Mouse (Mus musculus) brown adipose tissue, adult 24 weeks (tissue): ENCODE measurements around the gene Prss30. TPM values are rescaled to one million over a fixed set of nuclear protein-coding genes. Genes with fewer than 3 reads are reported as not detected.

Source experiments
- H3K27ac ChIP-seq: fragments of 200-500 bp; replicated peaks from 2 replicates; pipeline ENCODE4 v1.5.1; 2012; ENCODE audit warnings: low read depth, mild to moderate bottlenecking, low read length
- H3K4me1 ChIP-seq: fragments of 200-500 bp; 2 replicates; pipeline ENCODE4 v1.6.1; 2012; ENCODE audit warnings: low read length, mixed read lengths; ENCODE audit not compliant: control insufficient read depth, insufficient read depth, insufficient read length
- H3K4me3 ChIP-seq: fragments of 200-500 bp; 2 replicates; pipeline ENCODE4 v1.5.1; 2012; ENCODE audit warnings: low read depth, mild to moderate bottlenecking, low read length, moderate library complexity; ENCODE audit not compliant: insufficient read depth
- polyA plus RNA-seq: library from polyadenylated mRNA; stranded (reverse); fragments of >200 nt; gene quantifications from 2 replicates; pipeline ENCODE4 v1.2.4, GENCODE M21; 2012; ENCODE audit not compliant: missing spikeins, insufficient read depth, insufficient read length

Gene Prss30
- polyA plus RNA-seq, result not detected in 2 replicates

DNA sequence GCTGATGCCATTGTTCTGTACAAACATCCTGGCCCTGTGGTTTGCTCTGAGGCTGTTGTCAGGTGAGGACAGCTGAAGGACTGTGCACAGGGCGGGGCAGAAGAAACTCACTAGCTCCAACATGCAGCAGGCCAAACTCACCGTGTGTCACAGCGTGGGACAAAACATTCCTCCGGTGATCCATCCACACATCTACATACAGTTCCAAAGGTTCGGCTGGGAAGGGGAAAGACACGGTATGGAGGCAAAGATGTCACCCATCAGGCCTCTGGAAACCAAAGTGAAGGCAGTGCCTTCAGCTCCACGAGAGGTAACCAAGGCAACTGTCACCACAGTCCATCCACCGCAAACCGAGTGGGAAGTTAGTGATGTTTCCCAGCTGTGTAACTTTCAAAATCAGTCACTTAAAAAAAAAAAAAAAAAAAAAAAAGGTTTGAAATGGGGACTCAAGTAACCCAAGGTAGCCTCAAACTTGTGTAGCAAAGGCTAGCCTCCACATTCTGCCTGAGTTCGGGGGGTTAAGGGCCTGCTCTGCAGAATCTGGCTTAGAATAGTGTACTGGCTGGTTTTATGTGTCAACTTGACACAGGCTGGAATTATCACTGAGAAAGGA lies at the start of gene Prss30:
Gene Prss30, minus strand, starts transcription at position 270 of the 613 bp plus-strand sequence.
- Histone ChIP-seq H3K4me1 (no peaks in the 10 kb centered on the region), H3K27ac (0 out of 2 replicates have a peak within 1 kb of the TSS, but pooled peaks have one; percentile 15), H3K4me3 (no peak within 1 kb of the TSS)

DNA sequence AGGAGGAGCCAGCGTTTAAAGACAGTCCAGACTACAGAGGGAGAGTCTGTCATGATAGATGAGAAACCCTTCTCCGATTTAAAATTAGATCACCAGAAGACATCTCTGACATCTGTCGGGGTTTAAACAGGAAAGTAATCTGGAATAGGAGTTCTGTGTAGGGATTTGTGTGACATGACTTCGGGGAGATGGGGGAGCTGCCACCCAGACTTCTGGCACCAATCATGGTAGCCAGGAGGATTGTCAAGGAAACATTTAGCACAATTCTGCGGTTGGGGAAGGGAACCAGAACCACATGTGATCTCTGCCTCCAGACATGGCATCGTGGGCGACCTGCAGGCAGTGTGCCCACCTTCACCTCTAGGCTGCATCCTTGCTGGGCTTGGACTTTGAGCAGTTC lies 49.1 kb upstream of the Prss30 start:
- Histone ChIP-seq H3K4me1 (no peaks in the 10 kb centered on the region), H3K27ac (no peak overlapping the region), H3K4me3 (no peak overlapping the region)

DNA sequence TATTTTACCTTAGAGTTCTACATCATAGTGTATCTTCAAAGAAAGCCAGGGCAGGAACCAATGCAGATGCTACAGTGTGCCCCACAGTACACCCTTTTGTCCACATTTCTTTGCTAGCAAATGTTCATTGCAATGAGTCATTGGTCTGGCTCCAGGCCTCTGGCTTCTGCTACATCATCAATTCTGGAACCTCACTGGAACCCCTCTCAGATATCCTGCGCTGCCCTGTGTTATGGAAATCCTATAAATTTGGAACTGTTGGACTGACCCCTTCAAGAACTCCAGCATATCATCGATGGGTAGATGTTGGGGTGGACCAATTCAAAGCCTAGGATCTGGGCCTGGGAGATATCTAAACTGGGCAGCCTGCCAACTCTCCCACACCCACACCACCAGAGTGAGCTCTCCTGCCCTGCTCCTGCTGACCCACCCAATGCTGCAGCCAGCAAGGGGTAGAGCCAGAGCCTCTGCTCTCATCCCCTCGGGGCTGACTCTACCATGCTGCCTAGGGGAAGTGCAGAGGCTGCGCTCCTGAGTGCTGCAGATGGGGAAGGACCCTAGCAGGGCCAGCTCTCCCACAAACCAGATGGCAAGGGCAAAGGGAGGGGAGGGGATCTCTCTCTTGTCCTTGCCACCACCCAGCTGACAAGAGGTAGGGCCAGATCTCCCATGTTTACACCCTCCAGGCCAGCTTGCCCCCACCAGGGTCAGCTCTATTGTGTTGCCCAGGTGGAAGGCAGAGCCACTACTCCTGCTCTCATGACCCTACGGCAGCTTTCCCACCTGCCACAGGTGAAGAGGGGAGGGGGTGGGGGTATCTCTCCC lies 41.2 kb upstream of the Prss30 start:
- no peak overlapping the region for H3K27ac ChIP-seq
- H3K4me1 ChIP-seq, result no peaks in the 10 kb centered on the region
- H3K4me3 ChIP-seq, result no peak overlapping the region

DNA sequence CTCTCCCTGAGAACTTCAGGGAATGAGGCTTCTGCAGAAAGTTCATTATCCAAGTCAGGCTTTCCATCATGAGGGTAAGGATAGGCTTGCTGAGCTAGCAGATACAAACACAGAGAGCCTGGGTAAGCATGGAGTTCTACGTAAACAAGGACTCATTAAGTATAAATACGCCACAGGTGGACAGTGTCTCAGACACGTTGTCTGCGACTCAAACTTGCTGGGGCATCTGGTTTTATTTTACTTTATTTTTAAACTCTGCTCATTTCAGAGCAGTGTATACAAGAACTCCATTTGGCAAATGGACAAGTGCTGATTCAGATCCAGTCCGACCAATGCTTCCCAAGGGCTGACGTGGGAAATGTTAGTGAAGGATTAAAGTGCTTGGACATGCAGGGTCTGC lies 40.3 kb upstream of the Prss30 start:
- H3K27ac ChIP-seq, result no peak overlapping the region
- no peak overlapping the region for H3K4me3 ChIP-seq
- H3K4me1 ChIP-seq, result no peaks in the 10 kb centered on the region

DNA sequence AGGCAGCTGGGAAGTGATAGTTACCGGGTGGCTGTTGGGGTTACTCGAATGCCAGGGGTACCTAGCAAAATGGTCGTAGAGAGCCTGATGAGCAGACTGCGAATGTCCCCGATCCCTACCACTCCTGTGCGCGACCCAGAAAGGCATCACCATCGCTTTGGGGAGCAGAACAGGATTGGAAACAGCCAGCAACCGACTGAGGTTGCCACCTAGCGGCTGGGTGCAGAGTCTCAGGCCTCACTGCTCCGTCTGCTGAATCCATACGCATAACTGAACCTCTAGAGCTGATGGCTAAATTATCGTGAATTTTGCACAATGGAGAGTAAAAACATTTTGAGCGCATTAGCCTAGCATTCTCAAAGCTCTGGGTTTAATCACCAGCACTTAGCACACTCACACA lies 35.4 kb upstream of the Prss30 start:
- Histone ChIP-seq H3K4me1 (no peaks in the 10 kb centered on the region), H3K27ac (no peak overlapping the region), H3K4me3 (no peak overlapping the region)

DNA sequence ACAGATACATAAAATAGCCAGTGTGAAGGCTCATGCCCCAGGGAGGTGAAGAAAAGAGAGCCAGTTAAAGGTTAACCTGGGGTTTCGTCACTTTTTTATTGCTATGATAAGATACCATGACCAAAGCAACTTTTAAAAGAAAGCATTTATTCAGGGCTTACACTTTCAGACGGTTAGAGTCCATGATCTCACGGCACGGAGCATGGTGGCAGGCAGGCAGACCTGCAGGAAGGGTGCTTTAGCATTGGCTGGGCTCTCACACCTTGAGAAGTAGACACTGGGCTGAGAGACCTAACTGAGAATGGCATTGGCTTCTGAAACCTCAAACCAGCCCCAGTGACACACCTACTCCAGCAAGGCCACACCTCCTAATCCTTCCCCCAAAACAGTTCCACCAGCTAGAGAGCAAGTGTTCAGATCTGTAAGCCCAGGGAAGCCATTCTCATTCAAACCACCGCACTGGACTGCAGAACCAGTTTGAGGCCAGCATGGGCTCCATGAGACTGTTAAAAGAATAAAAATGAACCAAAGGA lies 34.1 kb upstream of the Prss30 start:
- Histone ChIP-seq H3K27ac (no peak overlapping the region), H3K4me3 (no peak overlapping the region), H3K4me1 (no peaks in the 10 kb centered on the region)

DNA sequence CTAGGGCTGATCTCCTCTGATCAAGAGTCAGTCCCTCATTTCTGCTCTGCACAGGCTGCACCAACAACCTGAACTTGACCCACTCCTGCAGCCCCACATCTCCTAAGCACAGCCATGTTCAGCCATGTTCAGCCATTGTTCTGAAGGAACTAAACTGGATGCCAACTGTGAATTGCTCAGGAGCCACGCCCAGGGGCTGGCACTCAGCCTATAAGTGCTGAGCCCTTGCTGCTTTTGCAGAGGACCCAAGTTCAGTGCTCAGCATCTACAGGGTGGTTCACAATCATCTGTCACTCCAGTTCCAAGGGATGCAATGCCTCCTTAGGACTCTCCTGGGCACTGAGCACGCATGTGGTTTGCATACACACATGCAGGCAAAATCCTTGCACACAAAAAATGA lies 32.6 kb upstream of the Prss30 start:
- no peaks in the 10 kb centered on the region for H3K4me1 ChIP-seq
- no peak overlapping the region for H3K4me3 ChIP-seq
- H3K27ac ChIP-seq, result no peak overlapping the region

DNA sequence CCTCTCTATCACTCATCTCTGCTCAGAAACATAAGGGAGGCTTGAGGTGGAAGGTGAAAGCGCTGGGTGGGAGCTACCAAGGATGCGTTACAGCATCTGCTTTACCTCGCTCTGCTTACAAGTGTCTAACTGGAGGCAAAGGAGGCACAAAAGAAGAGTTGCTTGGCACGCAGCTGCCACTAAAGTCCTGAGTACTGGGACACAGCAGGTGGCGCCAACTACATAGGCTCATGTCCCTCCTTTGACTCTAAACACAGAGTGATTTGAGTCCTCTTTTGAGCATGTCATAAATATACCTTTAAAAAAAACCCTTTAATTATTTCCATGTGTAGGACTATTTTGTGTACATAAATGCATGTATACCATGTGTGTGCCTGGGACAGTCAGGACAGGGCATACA lies 29.3 kb upstream of the Prss30 start:
- Histone ChIP-seq H3K4me3 (no peak overlapping the region), H3K27ac (no peak overlapping the region), H3K4me1 (peaks cover 3% of the 10 kb centered on the region; the same call in 1 of the 2 replicates)

DNA sequence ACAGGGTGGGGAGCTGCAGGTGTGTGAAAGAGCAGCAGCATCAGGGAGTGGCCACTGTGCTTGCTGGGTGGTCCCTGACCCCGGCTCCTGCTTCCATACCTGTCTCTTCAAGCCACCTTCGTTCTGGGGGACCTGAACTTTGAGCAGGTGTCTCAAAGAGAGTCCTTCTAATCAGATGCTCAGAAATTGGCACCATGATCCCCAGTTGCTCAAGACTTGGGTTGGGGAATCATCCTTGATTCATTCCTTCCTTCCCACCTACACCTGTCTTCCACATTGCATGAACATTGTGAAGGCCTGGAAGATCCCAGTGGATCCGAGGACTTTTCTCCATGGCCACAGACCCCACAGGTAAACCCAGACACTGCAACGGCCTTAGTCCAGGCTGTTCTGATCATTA lies 27.7 kb upstream of the Prss30 start:
- Histone ChIP-seq H3K4me1 (peaks cover 3% of the 10 kb centered on the region; the same call in 1 of the 2 replicates), H3K4me3 (no peak overlapping the region), H3K27ac (no peak overlapping the region)

DNA sequence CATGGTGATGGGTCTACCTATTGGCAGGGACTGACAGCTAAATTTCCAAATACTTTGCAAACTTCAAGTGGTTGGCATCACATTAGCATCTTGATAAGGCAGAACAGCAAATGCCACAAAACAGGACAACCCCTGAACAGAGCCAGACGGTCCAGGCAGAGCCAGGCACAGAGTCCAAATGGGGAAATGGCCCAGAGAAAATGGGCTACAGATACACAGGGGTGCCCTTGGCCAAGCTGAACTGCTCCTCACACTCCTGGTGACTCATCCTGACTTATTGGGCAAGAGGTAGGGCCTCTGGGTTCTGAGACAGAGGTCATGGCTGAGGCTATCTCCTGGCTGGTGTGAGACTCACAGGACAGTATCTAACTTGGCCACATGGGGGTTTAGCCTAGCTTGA lies 27.0 kb upstream of the Prss30 start:
- Histone ChIP-seq H3K27ac (peak overlapping the region; percentile 48; the same call in 1 of the 2 replicates), H3K4me1 (peaks cover 3% of the 10 kb centered on the region; the same call in 1 of the 2 replicates), H3K4me3 (no peak overlapping the region)

DNA sequence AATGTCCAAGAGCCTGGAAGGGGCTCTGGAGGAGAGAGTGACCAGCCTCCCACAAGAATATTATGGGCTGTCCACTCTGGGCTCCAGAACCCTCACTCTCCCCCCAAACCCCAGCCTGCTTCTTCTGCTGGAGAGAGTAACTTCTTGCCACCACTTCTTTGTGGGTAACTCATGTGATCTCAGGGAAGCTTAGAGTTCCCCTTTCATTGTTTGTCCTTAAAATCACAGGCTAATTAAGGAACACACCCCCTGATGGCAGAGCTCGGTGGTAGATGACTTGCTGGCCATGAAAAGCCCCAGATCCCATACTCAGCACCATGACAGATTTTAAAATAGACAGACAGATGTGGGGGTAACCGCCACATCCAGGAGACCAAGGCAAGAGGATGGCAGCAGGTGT lies 26.6 kb upstream of the Prss30 start:
- H3K4me1 ChIP-seq, result peaks cover 3% of the 10 kb centered on the region; the same call in 1 of the 2 replicates
- peak overlapping the region; percentile 48; the same call in 1 of the 2 replicates for H3K27ac ChIP-seq
- no peak overlapping the region for H3K4me3 ChIP-seq

DNA sequence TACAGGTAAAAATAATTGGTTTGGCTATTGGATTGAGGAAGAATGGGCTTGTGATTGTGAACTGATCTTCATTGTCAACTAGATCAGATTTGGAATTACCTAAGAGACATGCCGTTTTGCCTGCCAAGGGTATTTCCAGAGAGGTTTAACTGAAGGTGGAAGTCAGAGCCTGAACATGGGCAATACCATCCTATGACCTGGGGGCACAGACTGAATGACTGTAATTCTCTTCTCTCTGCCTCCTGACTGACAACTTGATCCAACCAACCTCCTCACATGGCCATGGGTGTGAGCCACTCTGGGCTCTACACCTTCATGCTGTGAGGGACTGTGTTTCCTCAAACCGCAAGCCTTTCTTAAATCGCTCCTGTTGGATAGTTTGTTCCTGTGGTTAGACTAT lies 24.7 kb upstream of the Prss30 start:
- H3K27ac ChIP-seq, result no peak overlapping the region
- peaks cover 3% of the 10 kb centered on the region; the same call in 1 of the 2 replicates for H3K4me1 ChIP-seq
- no peak overlapping the region for H3K4me3 ChIP-seq

DNA sequence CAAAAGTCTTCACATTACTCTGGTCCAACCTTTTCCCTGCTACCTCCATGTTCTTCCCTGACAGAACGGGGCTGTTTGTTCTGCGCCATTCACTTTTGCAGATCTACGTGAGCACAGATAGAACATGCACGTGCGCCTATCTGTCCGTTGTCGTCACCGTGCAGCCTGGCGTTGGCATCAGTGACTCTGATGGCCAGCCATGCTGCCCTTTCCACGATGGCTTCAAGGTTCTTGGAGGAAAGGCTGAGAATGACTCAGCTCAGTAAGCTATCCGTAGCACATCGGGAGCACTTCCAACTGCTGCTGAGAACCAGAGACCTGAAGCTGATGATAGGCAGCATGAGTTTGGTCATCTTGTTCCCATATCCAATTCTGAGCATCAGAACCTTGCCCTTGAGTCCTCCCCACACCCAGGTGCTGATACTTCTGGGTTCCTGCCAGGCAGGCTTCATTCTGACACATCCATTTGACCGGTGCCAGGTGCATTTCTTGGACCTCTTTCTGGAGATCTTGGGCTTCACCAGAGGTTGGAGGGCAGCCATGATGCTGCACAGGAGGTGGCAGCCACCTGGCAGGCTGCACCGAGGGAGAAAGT lies 23.8 kb upstream of the Prss30 start:
- Histone ChIP-seq H3K4me3 (no peak overlapping the region), H3K27ac (no peak overlapping the region), H3K4me1 (peaks cover 3% of the 10 kb centered on the region; the same call in 1 of the 2 replicates)

DNA sequence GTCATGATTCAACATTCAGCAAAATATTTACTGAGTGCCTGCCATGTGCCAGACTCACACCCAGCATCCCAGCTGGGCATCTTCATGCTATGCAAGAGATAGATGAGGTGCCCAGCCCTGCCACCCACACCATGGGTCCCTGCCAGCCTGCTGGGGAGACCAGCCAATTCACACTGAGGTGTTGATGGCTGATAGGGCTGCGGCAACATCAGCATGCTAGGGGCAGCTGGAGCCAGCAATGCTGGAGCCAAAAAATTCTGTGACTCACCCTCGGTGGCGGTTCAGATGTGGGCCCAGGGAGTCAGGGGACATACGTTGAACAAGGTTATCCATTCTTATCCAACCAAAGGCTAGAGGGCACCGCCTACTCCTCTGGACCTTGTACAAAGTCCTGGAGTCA lies 20.0 kb upstream of the Prss30 start:
- H3K4me3 ChIP-seq, result no peak overlapping the region
- no peaks in the 10 kb centered on the region for H3K4me1 ChIP-seq
- no peak overlapping the region for H3K27ac ChIP-seq

DNA sequence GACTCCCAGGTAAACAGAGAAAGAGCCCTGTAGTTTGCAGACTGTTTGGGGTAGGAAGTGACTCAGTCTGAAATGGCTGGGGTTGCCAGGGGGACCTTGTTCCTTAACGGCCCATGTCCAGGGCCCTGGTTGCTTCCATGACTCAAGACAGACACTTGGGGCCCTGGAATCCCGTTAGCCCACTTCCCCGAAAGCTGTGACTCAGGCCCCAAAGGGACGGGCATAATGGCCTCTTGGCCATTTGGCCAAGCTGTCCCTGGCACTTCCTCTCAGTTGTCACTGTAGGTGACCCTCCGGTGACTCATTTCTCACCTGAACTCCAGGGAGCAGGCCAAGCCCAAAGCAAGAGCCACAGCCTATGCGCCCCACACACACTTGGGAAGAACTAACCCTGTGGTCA lies 18.0 kb upstream of the Prss30 start:
- Histone ChIP-seq H3K4me3 (no peak overlapping the region), H3K27ac (no peak overlapping the region), H3K4me1 (no peaks in the 10 kb centered on the region)
